Mouse (Mus musculus) embryonic fibroblast, embryonic 13.5 days (primary cell): ENCODE data around the gene Capn12. TPM values are rescaled to one million over a fixed set of nuclear protein-coding genes. Genes with fewer than 3 reads are reported as not detected.

Experiments
- H3K27ac ChIP-seq: 2 replicates; pipeline ENCODE4 v1.5.1; 2012; ENCODE audit warnings: low read length, control low read depth, inconsistent platforms; ENCODE audit not compliant: insufficient read depth
- H3K4me1 ChIP-seq: 2 replicates; pipeline ENCODE4 v1.6.1; 2011; ENCODE audit warnings: low read length; ENCODE audit not compliant: control insufficient read depth, insufficient read depth
- H3K4me3 ChIP-seq: 2 replicates; pipeline ENCODE4 v1.5.1; 2011; ENCODE audit warnings: mild to moderate bottlenecking, control low read depth, low read length; ENCODE audit not compliant: insufficient read depth
- CTCF ChIP-seq: IDR thresholded peaks from 2 replicates; pipeline ENCODE4 v1.5.1; 2011; ENCODE audit warnings: mild to moderate bottlenecking, control low read depth, low read length, moderate library complexity, borderline replicate concordance; ENCODE audit not compliant: insufficient read depth
- POLR2A ChIP-seq: IDR thresholded peaks from 2 replicates; pipeline ENCODE4 v1.6.1; 2011; ENCODE audit warnings: low read depth, mild to moderate bottlenecking, control low read depth, low read length, moderate library complexity
- polyA plus RNA-seq: library from polyadenylated mRNA; stranded (reverse); fragments of >200 nt; gene quantifications from 2 replicates; pipeline ENCODE4 v1.2.4, GENCODE M21; 2011; ENCODE audit warnings: low read depth; ENCODE audit not compliant: missing spikeins, insufficient read length

The Capn12 gene
- polyA plus RNA-seq, 1 experiment: 0.23 TPM

DNA sequence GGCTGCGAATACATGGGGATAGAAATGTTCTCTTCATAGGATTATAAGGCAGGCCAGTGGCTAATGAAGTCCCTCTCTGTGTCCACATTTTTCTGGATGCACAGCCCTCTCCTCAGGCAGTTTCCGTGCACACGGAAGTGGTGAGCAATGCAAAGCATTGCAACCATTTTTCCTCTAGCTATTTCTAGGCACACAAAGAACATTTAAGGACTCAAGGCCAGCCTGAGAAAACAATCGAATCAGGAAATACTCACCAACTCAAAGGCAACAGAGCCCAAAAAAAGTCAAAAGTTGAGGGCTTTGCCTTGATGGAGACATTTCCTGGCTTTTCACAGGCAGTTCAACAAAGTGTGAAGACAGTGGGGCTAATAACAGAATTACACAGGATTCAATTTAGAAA is 59.9 kb downstream of the Capn12 start:
- H3K4me3 ChIP-seq: no peak overlapping the region
- H3K27ac ChIP-seq: peak overlapping the region; percentile 86
- H3K4me1 ChIP-seq: peaks cover 53% of the 10 kb centered on the region
- TF ChIP-seq POLR2A (no peak), CTCF (no peak)

DNA sequence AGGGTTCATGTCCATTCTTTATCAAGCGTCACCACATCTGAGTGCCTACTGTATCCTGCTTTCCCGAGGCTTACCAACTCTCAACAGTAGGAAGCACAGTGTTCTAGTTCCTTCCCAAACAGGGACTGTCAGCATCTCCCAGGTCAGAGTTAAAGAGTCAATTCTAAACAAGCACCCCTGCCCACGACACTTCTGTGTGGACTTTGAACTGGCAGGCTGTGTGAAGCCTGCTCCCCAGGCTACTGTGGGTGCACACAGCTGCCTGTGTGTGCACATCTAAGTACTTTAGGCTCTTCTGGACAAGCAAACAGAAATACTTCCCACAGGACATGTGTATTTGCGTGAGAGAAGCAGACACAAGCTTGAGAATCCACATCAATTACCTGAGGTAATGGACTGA is 60.3 kb downstream of the Capn12 start:
- no peak for TF ChIP-seq POLR2A
- no peak for TF ChIP-seq CTCF
- Histone ChIP-seq H3K4me1 (peaks cover 53% of the 10 kb centered on the region), H3K4me3 (no peak overlapping the region), H3K27ac (peak overlapping the region; percentile 86)

Other genes with a start within 250 kb of the Capn12 start
- gene Fbxo27, start 188.6 kb upstream of the Capn12 start, polyA plus RNA-seq: 3.8 and 5.1 TPM in 2 replicates
- gene Fbxo17, start 164.6 kb upstream of the Capn12 start, polyA plus RNA-seq: 16.3 and 18.4 TPM in 2 replicates
- 30.9 and 50.8 TPM in 2 replicates for gene Mrps12, start 139.6 kb upstream of the Capn12 start, polyA plus RNA-seq
- 5.2 and 7.1 TPM in 2 replicates for gene Sars2, start 139.4 kb upstream of the Capn12 start, polyA plus RNA-seq
- not detected in 2 replicates for gene Ccer2, start 125.2 kb upstream of the Capn12 start, polyA plus RNA-seq
- gene Sirt2, start 114.7 kb upstream of the Capn12 start, polyA plus RNA-seq: 60.1 and 64.1 TPM in 2 replicates
- gene Nfkbib, start 113.9 kb upstream of the Capn12 start, polyA plus RNA-seq: 13.8 and 15.0 TPM in 2 replicates
- 0.77 TPM in 1 of 2 replicates, not detected in the other for gene Rinl, start 92.5 kb upstream of the Capn12 start, polyA plus RNA-seq
- 442 and 496 TPM in 2 replicates for gene Hnrnpl, start 72.9 kb upstream of the Capn12 start, polyA plus RNA-seq
- gene Ech1, start 56.2 kb upstream of the Capn12 start, polyA plus RNA-seq: 80.4 and 81.2 TPM in 2 replicates
- gene Lgals4, start 47.6 kb upstream of the Capn12 start, polyA plus RNA-seq: 1.4 and 6.5 TPM in 2 replicates
- 1.5 and 4.3 TPM in 2 replicates for gene Lgals7, start 17.6 kb upstream of the Capn12 start, polyA plus RNA-seq
- 446 and 575 TPM in 2 replicates for gene Actn4, start 80.9 kb downstream of the Capn12 start, polyA plus RNA-seq
- 328 and 347 TPM in 2 replicates for gene Eif3k, start 100.4 kb downstream of the Capn12 start, polyA plus RNA-seq
- 2.0 and 2.2 TPM in 2 replicates for gene Map4k1, start 100.6 kb downstream of the Capn12 start, polyA plus RNA-seq
- gene Ryr1, start 243.8 kb downstream of the Capn12 start, polyA plus RNA-seq: 0.05 and 0.28 TPM in 2 replicates